Mouse (Mus musculus) liver, embryonic 16.5 days (tissue): ENCODE measurements around the gene Olfr214. TPM values are rescaled to one million over a fixed set of nuclear protein-coding genes. Genes with fewer than 3 reads are reported as not detected.
"Not testable (repeated sequence)": the region's sequence is repeated elsewhere in the genome, so short reads cannot be mapped to it uniquely, and the experiment has no call there.

Experiments used
- ATAC-seq: fragments of 200-750 bp; cut with Nextera tagmentation; 2 replicates; pipeline ENCODE4 v1.8.0; 2017; ENCODE audit warnings: low read depth, mild to moderate bottlenecking, moderate number of reproducible peaks, moderate library complexity
- H3K27ac ChIP-seq: fragments of 300-500 bp; sonication (generic); 2 replicates; pipeline ENCODE4 v1.5.1; 2014; ENCODE audit warnings: mild to moderate bottlenecking, low read length
- H3K27me3 ChIP-seq: fragments of 300-500 bp; sonication (generic); 2 replicates; pipeline ENCODE4 v1.6.1; 2014; ENCODE audit warnings: low read depth, low read length, mixed read lengths; ENCODE audit not compliant: control insufficient read depth, insufficient read depth
- H3K36me3 ChIP-seq: fragments of 300-500 bp; sonication (generic); 2 replicates; pipeline ENCODE4 v1.6.1; 2014; ENCODE audit warnings: mild to moderate bottlenecking; ENCODE audit not compliant: control insufficient read depth, insufficient read depth
- H3K4me1 ChIP-seq: fragments of 300-500 bp; sonication (generic); 2 replicates; pipeline ENCODE4 v1.6.1; 2014; ENCODE audit warnings: low read depth, low read length, mixed read lengths; ENCODE audit not compliant: control insufficient read depth
- H3K4me2 ChIP-seq: fragments of 300-500 bp; sonication (generic); 2 replicates; pipeline ENCODE4 v1.6.1; 2014; ENCODE audit warnings: low read depth, low read length, mixed read lengths
- H3K4me3 ChIP-seq: fragments of 300-500 bp; sonication (generic); 2 replicates; pipeline ENCODE4 v1.5.1; 2014; ENCODE audit warnings: low read depth, mild to moderate bottlenecking, low read length
- H3K9ac ChIP-seq: fragments of 300-500 bp; sonication (generic); 2 replicates; pipeline ENCODE4 v1.6.1; 2014; ENCODE audit warnings: low read depth, low read length
- H3K9me3 ChIP-seq: fragments of 300-500 bp; sonication (generic); replicated peaks from 2 replicates; pipeline ENCODE4 v1.6.1; 2016; ENCODE audit warnings: low read length; ENCODE audit not compliant: control insufficient read depth
- WGBS: fragments of 180-500 bp; shearing (Covaris S2); extraction: QIAGEN DNeasy Blood & Tissue Kit; methylation state at CpG from one replicate; pipeline ENCODE4 v1.1.7; 2014; ENCODE audit not compliant: insufficient replicate concordance; 5-methylcytosine and 5-hydroxymethylcytosine counted together
- polyA plus RNA-seq: library from polyadenylated mRNA; unstranded; fragments of >200 nt; fragmentation: Nextera tagmentation; extraction: Ambion mirVana; gene quantifications from 2 replicates; pipeline ENCODE4 v1.2.1, GENCODE M21; 2015

Olfr214 gene
- polyA plus RNA-seq, 1 experiment from 2014 or later = not detected

DNA sequence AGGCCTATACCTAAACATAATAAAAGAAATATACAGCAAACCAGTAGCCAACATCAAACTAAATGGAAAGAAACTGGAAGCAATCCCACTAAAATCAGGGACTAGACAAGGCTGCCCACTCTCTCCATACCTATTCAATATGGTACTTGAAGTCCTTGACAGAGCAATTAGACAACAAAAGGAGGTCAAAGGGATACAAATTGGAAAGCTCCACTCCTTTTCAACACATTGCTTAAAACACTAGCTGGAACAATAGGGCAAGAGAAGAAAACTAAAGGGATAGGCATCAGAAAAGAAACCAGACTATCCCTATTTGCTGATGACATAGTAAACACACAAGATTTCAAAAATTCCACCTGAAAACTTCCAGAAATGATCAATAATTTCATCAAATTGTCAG is 46.9 kb downstream of the Olfr214 start:
- ATAC-seq, H3K4me1 ChIP-seq, H3K4me3 ChIP-seq, H3K9ac ChIP-seq, H3K36me3 ChIP-seq, H3K27ac ChIP-seq, H3K9me3 ChIP-seq, H3K27me3 ChIP-seq, H3K4me2 ChIP-seq: not testable (repeated sequence)

DNA sequence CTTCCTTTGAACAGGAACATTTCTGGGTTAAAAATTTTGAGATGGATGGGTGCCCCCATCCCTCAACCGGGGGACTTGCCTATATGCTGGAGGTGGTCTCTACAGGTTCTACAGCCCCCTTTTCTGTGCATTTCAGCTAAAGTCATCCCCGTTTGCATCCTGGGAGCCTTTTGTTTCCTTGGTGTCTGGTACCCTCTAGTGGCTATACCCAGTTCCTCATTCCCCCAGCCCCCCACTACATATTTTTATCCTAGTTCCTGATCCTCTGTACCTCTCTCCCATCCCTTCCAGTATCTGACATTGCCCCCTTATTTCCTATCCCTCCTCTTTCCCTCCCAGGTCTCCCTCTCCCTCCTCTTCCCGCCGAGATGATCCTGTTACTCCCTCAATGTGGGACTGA is 53.2 kb downstream of the Olfr214 start:
- Histone ChIP-seq H3K4me2 (no peak overlapping the region), H3K36me3 (no peaks in the 10 kb centered on the region), H3K4me3 (no peak overlapping the region), H3K4me1 (no peaks in the 10 kb centered on the region), H3K9me3 (no peaks in the 10 kb centered on the region), H3K27ac (no peak overlapping the region), H3K9ac (no peak overlapping the region), H3K27me3 (no peaks in the 10 kb centered on the region)
- no peak for ATAC-seq
- WGBS = 30% methylated on average over 4 of the region's 4 CpGs

Other genes starting within 250 kb of the Olfr214 start
- gene March8, start 216.2 kb upstream of the Olfr214 start, polyA plus RNA-seq = 91.7 TPM in 2 replicates
- 4.5 and 6.5 TPM in 2 replicates for gene Alox5, start 93.1 kb upstream of the Olfr214 start, polyA plus RNA-seq
- gene Olfr211, start 65.1 kb upstream of the Olfr214 start, polyA plus RNA-seq = not detected in 2 replicates
- not detected in 2 replicates for gene Olfr212, start 47.7 kb upstream of the Olfr214 start, polyA plus RNA-seq
- not detected in 2 replicates for gene Olfr213, start 15.8 kb upstream of the Olfr214 start, polyA plus RNA-seq
- 0.19 and 0.20 TPM in 2 replicates for gene Gm5580, start 3.1 kb upstream of the Olfr214 start, polyA plus RNA-seq
- not detected in 2 replicates for gene Olfr215, start 30.0 kb downstream of the Olfr214 start, polyA plus RNA-seq
- 21.9 and 23.2 TPM in 2 replicates for gene Zfp422, start 74.8 kb downstream of the Olfr214 start, polyA plus RNA-seq
- 22.1 and 37.9 TPM in 2 replicates for gene Depp1, start 96.4 kb downstream of the Olfr214 start, polyA plus RNA-seq
- gene Rassf4, start 119.7 kb downstream of the Olfr214 start, polyA plus RNA-seq = 6.7 and 7.9 TPM in 2 replicates
- gene Tmem72, start 162.7 kb downstream of the Olfr214 start, polyA plus RNA-seq = 0.05 and 0.15 TPM in 2 replicates